Mouse (Mus musculus) adrenal gland, adult 8-10 months (tissue): ENCODE results near the gene Zfp689. TPM values are rescaled to one million over a fixed set of nuclear protein-coding genes. Genes with fewer than 3 reads are reported as not detected.

Source experiments
- DNase-seq: peaks from one replicate; pipeline ENCODE4 v3.0.0; 2022
- microRNA-seq, 2 experiments: library from miRNA; unstranded; fragments of <30 nt; microRNA quantifications; one replicate each; pipeline ENCODE4 v1.2.0; 2022
- total RNA-seq, 4 experiments: library from RNA; stranded (reverse); gene quantifications; 2 replicates each; pipeline ENCODE4 v1.2.4; 2022

Zfp689 gene
- total RNA-seq, 4 experiments from 2014 or later: 3.8 to 6.7 (median 4.5) TPM

DNA sequence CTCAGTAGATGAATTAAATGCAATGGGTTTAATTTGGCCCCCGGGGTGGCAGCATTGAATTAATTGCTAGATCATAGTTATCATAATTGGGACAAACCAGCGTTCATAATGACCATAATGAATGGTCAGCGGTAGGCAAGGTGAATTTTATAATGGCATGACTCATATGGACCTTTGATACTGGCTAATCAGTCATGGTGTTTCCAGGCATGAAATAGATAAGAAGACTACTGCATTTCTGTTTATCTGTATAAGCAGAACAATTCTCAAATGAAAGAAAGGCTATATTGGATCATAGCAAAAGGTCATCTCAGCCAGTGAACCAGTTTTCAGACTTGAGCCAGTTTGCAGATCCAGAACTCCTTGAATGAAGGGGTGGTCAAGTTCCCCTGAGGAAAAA, 48.6 kb downstream of the Zfp689 start:
- DNase-seq: no peak

GRCm38 (mm10) chr7:127393944-127394333, 55.0 kb downstream of the Zfp689 start:
- DNase-seq: no peak

DNA sequence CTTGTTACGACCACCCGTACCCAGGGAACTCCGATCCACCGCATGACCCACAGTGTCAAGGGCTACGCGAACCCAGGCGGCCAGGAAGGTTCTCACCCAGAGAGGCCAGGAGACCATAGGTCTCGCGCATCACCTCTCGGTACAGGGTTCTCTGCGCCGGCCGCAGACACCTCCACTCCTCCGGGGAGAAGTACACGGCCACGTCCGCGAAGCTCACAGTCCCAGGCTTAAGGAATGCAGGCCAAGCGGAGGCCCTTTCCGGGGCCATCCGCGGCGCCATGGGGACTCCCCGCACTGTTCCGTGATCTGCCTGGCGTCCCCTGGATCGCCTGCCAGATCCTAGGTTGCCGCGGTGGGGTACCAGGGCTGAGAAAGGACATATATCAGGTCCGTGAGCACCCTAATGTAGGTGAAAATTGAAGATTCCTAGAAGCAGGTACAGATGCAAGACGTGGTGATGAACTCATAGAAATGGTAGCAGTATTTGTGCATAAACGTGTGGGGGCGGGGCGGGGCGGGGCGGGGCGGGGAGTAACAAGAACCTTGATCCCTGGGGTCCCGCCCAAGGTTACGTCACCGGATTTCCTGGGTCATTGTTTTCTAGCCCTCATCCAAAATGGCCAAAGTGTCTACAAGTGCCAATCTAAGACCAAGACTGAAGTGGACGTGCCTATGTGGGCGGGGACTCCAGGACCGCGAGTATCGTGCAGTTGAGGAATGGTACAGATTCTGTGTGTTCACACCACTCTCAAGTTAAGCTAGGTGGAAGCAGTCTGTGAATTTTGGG, 55.6 kb downstream of the Zfp689 start, which contains the start of gene E430018J23Rik:
Gene E430018J23Rik, minus strand, starts transcription at position 473 of the 787 bp plus-strand sequence.
- DNase-seq: peak; percentile 97

GRCm38 (mm10) chr7:127392251-127392824, 56.6 kb downstream of the Zfp689 start:
- no peak for DNase-seq

Small RNA genes within 50 kb of the gene (microRNA-seq; reads per million reads assigned to microRNA genes)
- gene Gm47278: 0 reads per million in 2 experiments
- gene Mir7060: 0 reads per million in 2 experiments

Other genes starting within 250 kb of the Zfp689 start
- gene Tbc1d10b, start 240.7 kb downstream of the Zfp689 start, total RNA-seq: 10 to 100 TPM; 47.9 to 63.7 (median 57.0) TPM
- gene Mylpf, start 240.3 kb downstream of the Zfp689 start, total RNA-seq: 1 to 10 TPM; 2.8 to 6.2 (median 3.7) TPM
- 10 to 100 TPM; 11.6 to 19.5 (median 15.0) TPM for gene Zfp553, start 216.1 kb downstream of the Zfp689 start, total RNA-seq
- gene Sept1, start 216.0 kb downstream of the Zfp689 start, total RNA-seq: 10 to 100 TPM in 2 of 4 experiments, 1 to 10 TPM in 2; 9.1 to 11.2 (median 10.3) TPM
- gene Zfp771, start 204.9 kb downstream of the Zfp689 start, total RNA-seq: 10 to 100 TPM; 32.9 to 46.1 (median 39.7) TPM
- gene Dctpp1, start 188.4 kb downstream of the Zfp689 start, total RNA-seq: 10 to 100 TPM; 28.2 to 36.5 (median 31.6) TPM
- 100 to 1,000 TPM in 1 of 4 experiments, 10 to 100 TPM in 3; 44.5 to 105 (median 76.5) TPM for gene Sephs2, start 175.1 kb downstream of the Zfp689 start, total RNA-seq
- 1 to 10 TPM; 1.9 to 3.1 (median 2.7) TPM for gene Itgal, start 152.9 kb downstream of the Zfp689 start, total RNA-seq
- 10 to 100 TPM; 25.9 to 29.4 (median 28.0) TPM for gene Zfp768, start 103.6 kb downstream of the Zfp689 start, total RNA-seq
- gene Zfp747, start 73.1 kb downstream of the Zfp689 start, total RNA-seq: 10 to 100 TPM; 11.1 to 14.4 (median 12.5) TPM
- gene 9130019O22Rik, start 62.0 kb downstream of the Zfp689 start, total RNA-seq: 1 to 10 TPM; 4.5 to 6.6 (median 5.9) TPM
- gene E430018J23Rik, start 55.5 kb downstream of the Zfp689 start, total RNA-seq: 10 to 100 TPM; 10.3 to 12.7 (median 11.4) TPM
- gene Zfp764, start 42.3 kb downstream of the Zfp689 start, total RNA-seq: 10 to 100 TPM in 1 of 4 experiments, 1 to 10 TPM in 3; 6.8 to 10.0 (median 8.3) TPM
- gene Zfp688, start 27.1 kb downstream of the Zfp689 start, total RNA-seq: 10 to 100 TPM; 15.5 to 22.0 (median 19.5) TPM
- gene Prr14, start 10.5 kb upstream of the Zfp689 start, total RNA-seq: 10 to 100 TPM; 49.1 to 65.5 (median 58.2) TPM
- 10 to 100 TPM; 64.6 to 98.2 (median 75.6) TPM for gene Fbrs, start 30.0 kb upstream of the Zfp689 start, total RNA-seq
- gene Srcap, start 62.8 kb upstream of the Zfp689 start, total RNA-seq: 100 to 1,000 TPM; 103 to 156 (median 120) TPM
- 10 to 100 TPM; 21.9 to 28.0 (median 26.2) TPM for gene Gm42715, start 70.4 kb upstream of the Zfp689 start, total RNA-seq
- not detected for gene Tmem265, start 112.2 kb upstream of the Zfp689 start, total RNA-seq
- 10 to 100 TPM; 50.0 to 65.5 (median 55.9) TPM for gene Phkg2, start 124.2 kb upstream of the Zfp689 start, total RNA-seq
- gene Ccdc189, start 139.4 kb upstream of the Zfp689 start, total RNA-seq: 10 to 100 TPM in 2 of 4 experiments, 1 to 10 TPM in 2; 8.8 to 13.0 (median 10.5) TPM
- 10 to 100 TPM; 50.1 to 81.9 (median 70.9) TPM for gene Rnf40, start 139.6 kb upstream of the Zfp689 start, total RNA-seq
- 10 to 100 TPM; 16.5 to 28.8 (median 23.3) TPM for gene Zfp629, start 166.6 kb upstream of the Zfp689 start, total RNA-seq